Comparison of ENCODE assay signal across 9 mouse cellular contexts in genomic region chr7:138176026-138176425, GRCm38 (mm10).
DNase-seq lines count a peak whose midpoint lies in the region; TF ChIP-seq lines count a peak whose summit lies in the region.
"Had no signal": no experiment of that assay in that cellular context is flagged by ENCODE, and none has a peak within 500 bp of the region (broad histone marks: within the 10 kb centered on the region; RNA-seq: fewer than 3 reads in every experiment).

No protein-coding gene starts in this region.

- H3K27ac ChIP-seq in liver, adult 2 months (replicated peaks; ENCODE audit: insufficient read depth, low read depth, low read length) = no peak overlapping the region
- H3K27ac ChIP-seq: neural tube, embryonic 13.5 days had no signal

- TF ChIP-seq POLR2A in liver, adult 2 months (IDR thresholded peaks at IDR 0.05; ENCODE audit: extremely low read depth, insufficient read depth, low read length) = no peak

- no peaks in the 10 kb centered on the region for H3K4me1 ChIP-seq in liver, adult 2 months (ENCODE audit: control insufficient read depth, insufficient read depth, low read length)

- TF ChIP-seq CTCF in liver, adult 2 months (IDR thresholded peaks at IDR 0.05; ENCODE audit: low read depth, low read length) = no peak

- H3K9ac ChIP-seq in liver, adult 2 months (ENCODE audit: low read depth, low read length) = no peak overlapping the region
- H3K9ac ChIP-seq: neural tube, embryonic 13.5 days had no signal

- H3K4me3 ChIP-seq in liver, adult 2 months (ENCODE audit: insufficient read depth, low read depth, low read length) = no peak overlapping the region
- H3K4me3 ChIP-seq: neural tube, embryonic 13.5 days had no signal

- no peaks in the 10 kb centered on the region for H3K36me3 ChIP-seq in liver, adult 2 months (ENCODE audit: control insufficient read depth, insufficient read depth, low read length)
- H3K36me3 ChIP-seq: neural tube, embryonic 13.5 days had no signal

- no peaks in the 10 kb centered on the region for H3K79me2 ChIP-seq in liver, adult 2 months (ENCODE audit: control insufficient read depth, insufficient read depth, low read length)

- peak; percentile 43 for DNase-seq in adrenal gland, adult 2 months
- no peak for DNase-seq in adrenal gland, postnatal 4 days (ENCODE audit: low spot score in 2 of 2)
- peak; percentile 92 for DNase-seq in liver, adult 2 months (ENCODE audit: extremely low read depth, low read depth, low spot score)
- no peak for DNase-seq in liver
- peak; percentile 73 for DNase-seq in heart, postnatal 4 days
- DNase-seq in lung, postnatal 4 days = peak; percentile 58 to 78
- no peak for DNase-seq in thymus, postnatal 25 days
- no peak for DNase-seq in urinary bladder, postnatal 10 days (ENCODE audit: low spot score)

- no peaks in the 10 kb centered on the region for H3K27me3 ChIP-seq in liver, adult 2 months (ENCODE audit: control insufficient read depth, insufficient read depth, low read length)
- H3K27me3 ChIP-seq: neural tube, embryonic 13.5 days had no signal

- 3% methylated on average over 2 of the region's 2 CpGs for WGBS in liver, adult 2 months

Comparison
In these comparisons a context has a peak if more than half of its experiments do, and no peak if none do; other contexts are left out.
1. DNase-seq: peak in adrenal gland, adult 2 months (single experiment), liver, adult 2 months (single experiment), heart, postnatal 4 days (single experiment) and lung, postnatal 4 days (2 of 2); none in adrenal gland, postnatal 4 days (0 of 2), liver (single experiment), thymus, postnatal 25 days (single experiment) and urinary bladder, postnatal 10 days (single experiment).